20 mouse cellular contexts compared by ENCODE assay signal in genomic region chr14:121926901-121927300, GRCm38 (mm10). TPM values are rescaled to one million over a fixed set of nuclear protein-coding genes. Genes with fewer than 3 reads are reported as not detected.
"Had no signal": no experiment of that assay in that cellular context is flagged by ENCODE, and none has a peak within 500 bp of the region (broad histone marks: within the 10 kb centered on the region; RNA-seq: fewer than 3 reads in every experiment).

No protein-coding gene starts in this region.

- H3K36me3 ChIP-seq: limb, embryonic 10.5 days; limb, embryonic 13.5 days; liver, embryonic 15.5 days; neural tube, embryonic 12.5 days had no signal

- H3K4me1 ChIP-seq: limb, embryonic 10.5 days; limb, embryonic 13.5 days; neural tube, embryonic 12.5 days had no signal

- H3K9me3 ChIP-seq: limb, embryonic 10.5 days; limb, embryonic 13.5 days; liver, embryonic 15.5 days; neural tube, embryonic 12.5 days had no signal

- H3K4me3 ChIP-seq: limb, embryonic 10.5 days; limb, embryonic 13.5 days; liver, embryonic 15.5 days; neural tube, embryonic 12.5 days had no signal

- H3K4me2 ChIP-seq: limb, embryonic 13.5 days; liver, embryonic 15.5 days; midbrain, embryonic 11.5 days; neural tube, embryonic 12.5 days had no signal

- ATAC-seq: intestine, postnatal 0 days had no signal

- DNase-seq: kidney, adult 2 months; layer of hippocampus, adult 9-11 months; lung, adult 2 months; lung, postnatal 14 days; lung, postnatal 4 days; midbrain, embryonic 14.5 days; retina, postnatal 1 day; right cerebral cortex, postnatal 25 days; thymus, postnatal 36 days had no signal

- H3K9ac ChIP-seq: limb, embryonic 13.5 days; liver, embryonic 15.5 days; neural tube, embryonic 12.5 days had no signal

- H3K27me3 ChIP-seq: limb, embryonic 13.5 days; liver, embryonic 15.5 days; neural tube, embryonic 12.5 days had no signal

- H3K27ac ChIP-seq: kidney, postnatal 0 days; limb, embryonic 10.5 days; limb, embryonic 13.5 days; liver, embryonic 15.5 days; neural tube, embryonic 12.5 days had no signal

RNA-seq across cellular contexts. Expression of gene Gpr18, which starts 11.3 kb away (rescaled TPM):
- total RNA-seq: layer of hippocampus, postnatal 25 days; left cerebral cortex, adult 18-20 months; left cerebral cortex, postnatal 25 days; midbrain, postnatal 0 days had no signal
- polyA plus RNA-seq: midbrain, embryonic 14.5 days had no signal
